Mouse (Mus musculus): ENCODE results near the gene Trak2. TPM values are rescaled to one million over a fixed set of nuclear protein-coding genes. Genes with fewer than 3 reads are reported as not detected.
A peak's percentile ranks its signal among the peaks of the same experiment; 100 is the strongest.
"Not testable (repeated sequence)": the region's sequence is repeated elsewhere in the genome, so short reads cannot be mapped to it uniquely, and the experiment has no call there.

The Trak2 gene
- total RNA-seq (2015; ENCODE audit: low replicate concordance) (1,139 and 1,320 TPM in 2 replicates), total RNA-seq (2017; ENCODE audit: low replicate concordance) (1,424 and 1,593 TPM in 2 replicates)

- peak; percentile 73 for ATAC-seq (replicated peaks; ENCODE audit: low FRiP score, poor library complexity, severe bottlenecking)
Observed at GRCm38 (mm10) chr1:58973366-58974221, at the start of gene Trak2, which contains the start of gene Stradb. TSS of gene Trak2 (minus strand) at chr1:58973430. TSS of gene Stradb (plus strand) at chr1:58973522.

GRCm38 (mm10) chr1:59021556-59021955 lies 48.3 kb upstream of the Trak2 start:
- ATAC-seq (replicated peaks; ENCODE audit: low FRiP score, poor library complexity, severe bottlenecking) = no peak

- ATAC-seq (replicated peaks; ENCODE audit: low FRiP score, poor library complexity, severe bottlenecking) = peak; percentile 59; the same call in 1 of the 2 replicates
Observed at GRCm38 (mm10) chr1:59009250-59009649, 36.0 kb upstream of the Trak2 start.

- no peak for ATAC-seq (replicated peaks; ENCODE audit: low FRiP score, poor library complexity, severe bottlenecking)
Observed at GRCm38 (mm10) chr1:58995313-58995712, 22.1 kb upstream of the Trak2 start.

- ATAC-seq (replicated peaks; ENCODE audit: low FRiP score, poor library complexity, severe bottlenecking) = no peak
Observed at GRCm38 (mm10) chr1:58993723-58994122, 20.5 kb upstream of the Trak2 start.

GRCm38 (mm10) chr1:58993144-58993543 lies 19.9 kb upstream of the Trak2 start:
- ATAC-seq (replicated peaks; ENCODE audit: low FRiP score, poor library complexity, severe bottlenecking) = peak; percentile 97

- ATAC-seq (replicated peaks; ENCODE audit: low FRiP score, poor library complexity, severe bottlenecking) = no peak
Observed at GRCm38 (mm10) chr1:58984586-58984985, 11.4 kb upstream of the Trak2 start.

GRCm38 (mm10) chr1:58982276-58982675 lies 9.0 kb upstream of the Trak2 start:
- ATAC-seq (replicated peaks; ENCODE audit: low FRiP score, poor library complexity, severe bottlenecking) = peak; percentile 59

GRCm38 (mm10) chr1:58972851-58973365 lies 322 bp downstream of the Trak2 start:
- peak; percentile 12 for ATAC-seq (replicated peaks; ENCODE audit: low FRiP score, poor library complexity, severe bottlenecking)

GRCm38 (mm10) chr1:58971097-58971496 lies 2.1 kb downstream of the Trak2 start:
- ATAC-seq (replicated peaks; ENCODE audit: low FRiP score, poor library complexity, severe bottlenecking) = peak; percentile 36

GRCm38 (mm10) chr1:58970054-58970453 lies 3.2 kb downstream of the Trak2 start:
- no peak for ATAC-seq (replicated peaks; ENCODE audit: low FRiP score, poor library complexity, severe bottlenecking)

- ATAC-seq (replicated peaks; ENCODE audit: low FRiP score, poor library complexity, severe bottlenecking) = no peak
Observed at GRCm38 (mm10) chr1:58967534-58967933, 5.7 kb downstream of the Trak2 start.

- peak; percentile 9; the same call in 1 of the 2 replicates for ATAC-seq (replicated peaks; ENCODE audit: low FRiP score, poor library complexity, severe bottlenecking)
Observed at GRCm38 (mm10) chr1:58962865-58963264, 10.4 kb downstream of the Trak2 start.

- ATAC-seq (replicated peaks; ENCODE audit: low FRiP score, poor library complexity, severe bottlenecking) = peak; percentile 78
Observed at GRCm38 (mm10) chr1:58962418-58962817, 10.8 kb downstream of the Trak2 start.

- no peak for ATAC-seq (replicated peaks; ENCODE audit: low FRiP score, poor library complexity, severe bottlenecking)
Observed at GRCm38 (mm10) chr1:58961152-58961893, 11.9 kb downstream of the Trak2 start.

- no peak for ATAC-seq (replicated peaks; ENCODE audit: low FRiP score, poor library complexity, severe bottlenecking)
Observed at GRCm38 (mm10) chr1:58959682-58960081, 13.5 kb downstream of the Trak2 start.

GRCm38 (mm10) chr1:58958789-58959526 lies 14.3 kb downstream of the Trak2 start:
- not testable (repeated sequence) for ATAC-seq (replicated peaks; ENCODE audit: low FRiP score, poor library complexity, severe bottlenecking)

- ATAC-seq (replicated peaks; ENCODE audit: low FRiP score, poor library complexity, severe bottlenecking) = no peak
Observed at GRCm38 (mm10) chr1:58957931-58958330, 15.3 kb downstream of the Trak2 start.

GRCm38 (mm10) chr1:58956229-58956628 lies 17.0 kb downstream of the Trak2 start:
- ATAC-seq (replicated peaks; ENCODE audit: low FRiP score, poor library complexity, severe bottlenecking) = 0 out of 2 replicates have a peak, but pooled peaks have one; percentile 4

- ATAC-seq (replicated peaks; ENCODE audit: low FRiP score, poor library complexity, severe bottlenecking) = peak; percentile 56
Observed at GRCm38 (mm10) chr1:58955716-58956115, 17.5 kb downstream of the Trak2 start.

Data from erythroblast, adult 5-6 weeks (primary cell).